Mouse (Mus musculus): ENCODE data around the gene Upf3a. TPM values are rescaled to one million over a fixed set of nuclear protein-coding genes. Genes with fewer than 3 reads are reported as not detected.

The Upf3a gene
- total RNA-seq, 1 experiment, result 34.2 TPM

DNA sequence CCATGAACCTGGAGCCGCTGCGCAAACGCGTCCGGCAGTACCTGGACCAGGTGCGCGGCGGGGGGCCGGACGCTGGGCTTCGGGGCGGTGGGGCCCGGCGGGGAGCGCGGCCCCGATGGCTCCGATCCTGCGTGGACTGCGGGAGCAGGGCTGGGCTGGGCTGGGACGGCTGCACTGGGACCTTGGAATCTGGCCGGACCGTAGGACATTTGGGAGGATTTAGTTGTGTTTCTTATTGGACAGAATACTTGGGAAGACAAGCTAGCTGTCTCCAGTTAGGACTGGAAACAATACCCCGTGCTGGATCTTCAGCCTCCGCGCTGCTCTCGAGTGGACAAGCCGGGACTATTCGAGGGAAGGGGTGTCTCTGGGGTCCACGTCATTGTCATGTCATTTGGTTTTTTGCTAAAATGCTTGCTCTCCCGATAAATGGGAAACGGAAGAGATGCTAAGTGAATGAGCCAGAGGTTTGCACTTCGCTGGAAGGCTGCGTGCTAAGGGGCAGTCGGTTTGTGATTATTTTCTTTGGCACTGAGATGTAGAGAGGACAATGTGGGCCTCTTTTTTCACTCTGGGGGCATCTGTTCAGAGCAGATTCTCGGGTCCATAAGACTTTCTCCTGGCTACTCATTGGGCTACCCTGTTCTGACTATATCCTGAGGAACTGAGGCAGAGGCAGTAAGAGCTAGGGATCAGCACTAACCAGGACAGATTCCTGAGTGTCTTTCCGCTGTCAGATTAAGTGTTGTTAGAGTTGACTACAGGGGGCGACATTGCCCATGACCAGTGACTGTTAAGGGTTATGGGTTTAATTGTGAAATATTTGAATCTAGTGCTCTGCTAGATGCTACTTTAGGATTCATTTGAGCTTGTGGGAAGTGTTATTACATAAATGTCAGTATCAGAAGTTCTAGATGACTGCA lies 27.3 kb upstream of the Upf3a start:
- Histone ChIP-seq H3K4me3 (ENCODE audit: insufficient read depth in 1 of 2, low read depth in 1 of 2, low read length in 2 of 2, poor library complexity in 1 of 2, severe bottlenecking in 1 of 2) (peak overlapping the region; percentile 81 to 94), H3K9ac (ENCODE audit: insufficient read depth, low read depth, low read length, poor library complexity, severe bottlenecking) (peak overlapping the region; percentile 82), H3K27ac (ENCODE audit: insufficient read depth, low read depth, low read length, poor library complexity, severe bottlenecking) (no peak overlapping the region), H3K4me1 (ENCODE audit: control insufficient read depth in 2 of 2, insufficient read depth in 2 of 2, low read length in 2 of 2, poor library complexity in 1 of 2) (peaks cover 2 to 4% of the 10 kb centered on the region in 2 experiments; a peak in 3 of 4 replicates), H3K36me3 (ENCODE audit: control insufficient read depth, insufficient read depth, low read length, poor library complexity, severe bottlenecking) (peaks cover 13% of the 10 kb centered on the region), H3K9me3 (ENCODE audit: control insufficient read depth, insufficient read depth, low read depth, low read length) (no peaks in the 10 kb centered on the region)
- peak; percentile 48 for DNase-seq (ENCODE audit: low read depth, low spot score)
- in situ Hi-C loops (cut with MboI; ENCODE audit: low sequenced_read_pairs in 2 of 2, unreplicated experiment in 2 of 2), result loop anchor here (10.0 to 25.0 kb wide), 2 partner anchors 203 to 346 kb away; partner anchors contain the start of gene Grk1 (in 1 of the 2)
- TF ChIP-seq HCFC1 (IDR thresholded peaks at IDR 0.05; ENCODE audit: borderline replicate concordance, insufficient read depth, low read length) (no peak), ZC3H11A (IDR thresholded peaks at IDR 0.05; ENCODE audit: borderline replicate concordance, low read depth, low read length) (no peak), ZNF384 (IDR thresholded peaks at IDR 0.05; ENCODE audit: low read depth, low read length) (no peak), MAFK (IDR thresholded peaks at IDR 0.05; ENCODE audit: insufficient read depth, low read depth, low read length) (no peak), CHD2 (IDR thresholded peaks at IDR 0.05; ENCODE audit: low read depth, low read length) (no peak)

DNA sequence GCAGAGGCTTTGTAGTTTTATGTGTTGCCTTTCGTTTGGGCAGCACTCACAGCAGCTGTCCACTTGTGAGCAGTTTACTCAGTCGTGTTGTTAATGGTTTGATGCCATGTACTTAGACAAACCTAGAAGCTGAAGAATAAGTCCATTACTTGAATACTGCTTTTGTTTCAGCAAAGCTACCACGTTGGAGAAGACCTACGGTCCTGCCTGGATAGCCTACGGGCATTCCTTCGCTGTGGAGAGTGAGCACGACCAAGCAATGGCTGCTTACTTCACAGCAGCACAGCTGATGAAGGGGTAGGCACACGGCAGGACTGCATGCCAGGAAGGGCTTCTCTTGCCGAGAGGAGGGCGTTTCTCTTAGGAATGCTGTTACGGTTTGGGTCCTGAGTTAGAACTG lies 16.2 kb upstream of the Upf3a start:
- in situ Hi-C loops (cut with MboI; ENCODE audit: low sequenced_read_pairs in 2 of 2, unreplicated experiment in 2 of 2), result loop anchor here in 1 of 2 experiments (25.0 kb wide), 1 partner anchor 357 kb away; the partner anchor contains the start of gene Grk1
- Histone ChIP-seq H3K4me1 (ENCODE audit: control insufficient read depth in 2 of 2, insufficient read depth in 2 of 2, low read length in 2 of 2, poor library complexity in 1 of 2) (no peaks in the 10 kb centered on the region), H3K9ac (ENCODE audit: insufficient read depth, low read depth, low read length, poor library complexity, severe bottlenecking) (no peak overlapping the region), H3K27ac (ENCODE audit: insufficient read depth, low read depth, low read length, poor library complexity, severe bottlenecking) (no peak overlapping the region), H3K36me3 (ENCODE audit: control insufficient read depth, insufficient read depth, low read length, poor library complexity, severe bottlenecking) (peaks cover 36% of the 10 kb centered on the region), H3K9me3 (ENCODE audit: control insufficient read depth, insufficient read depth, low read depth, low read length) (no peaks in the 10 kb centered on the region), H3K4me3 (ENCODE audit: insufficient read depth in 1 of 2, low read depth in 1 of 2, low read length in 2 of 2, poor library complexity in 1 of 2, severe bottlenecking in 1 of 2) (no peak overlapping the region)
- no peak for DNase-seq (ENCODE audit: low read depth, low spot score)
- TF ChIP-seq ZC3H11A (IDR thresholded peaks at IDR 0.05; ENCODE audit: borderline replicate concordance, low read depth, low read length) (no peak), CHD2 (IDR thresholded peaks at IDR 0.05; ENCODE audit: low read depth, low read length) (no peak), HCFC1 (IDR thresholded peaks at IDR 0.05; ENCODE audit: borderline replicate concordance, insufficient read depth, low read length) (no peak), MAFK (IDR thresholded peaks at IDR 0.05; ENCODE audit: insufficient read depth, low read depth, low read length) (no peak), ZNF384 (IDR thresholded peaks at IDR 0.05; ENCODE audit: low read depth, low read length) (no peak)

DNA sequence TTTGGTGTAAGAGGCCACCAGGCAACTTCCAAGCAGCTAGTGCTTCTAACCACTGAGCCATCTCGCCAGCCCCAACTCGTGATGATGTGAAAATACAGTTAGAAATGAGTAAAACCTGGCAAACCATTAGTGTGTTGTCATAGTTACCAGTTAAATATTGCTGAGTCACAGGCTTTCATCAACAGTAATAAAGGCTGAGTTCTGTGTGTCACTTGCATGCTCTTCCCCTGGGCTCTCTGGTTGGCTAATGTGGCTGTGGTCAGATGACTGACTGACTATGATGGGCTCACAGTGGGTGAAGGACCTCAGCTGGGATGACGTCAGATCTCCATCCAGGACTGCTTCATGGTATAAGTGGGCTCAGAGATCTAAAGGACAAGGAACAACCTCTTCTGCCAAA lies 4.9 kb upstream of the Upf3a start:
- H3K27ac ChIP-seq (ENCODE audit: insufficient read depth, low read depth, low read length, poor library complexity, severe bottlenecking), result no peak overlapping the region
- H3K4me3 ChIP-seq (ENCODE audit: insufficient read depth in 1 of 2, low read depth in 1 of 2, low read length in 2 of 2, poor library complexity in 1 of 2, severe bottlenecking in 1 of 2), result no peak overlapping the region
- H3K9ac ChIP-seq (ENCODE audit: insufficient read depth, low read depth, low read length, poor library complexity, severe bottlenecking), result no peak overlapping the region
- peaks cover 0 to 4% of the 10 kb centered on the region in 2 experiments; a peak in 1 of 4 replicates for H3K4me1 ChIP-seq (ENCODE audit: control insufficient read depth in 2 of 2, insufficient read depth in 2 of 2, low read length in 2 of 2, poor library complexity in 1 of 2)
- H3K36me3 ChIP-seq (ENCODE audit: control insufficient read depth, insufficient read depth, low read length, poor library complexity, severe bottlenecking), result peaks cover 27% of the 10 kb centered on the region
- TF ChIP-seq HCFC1 (IDR thresholded peaks at IDR 0.05; ENCODE audit: borderline replicate concordance, insufficient read depth, low read length) (no peak), MAFK (IDR thresholded peaks at IDR 0.05; ENCODE audit: insufficient read depth, low read depth, low read length) (0 out of 2 replicates have a peak, but pooled peaks have one; percentile 19), ZC3H11A (IDR thresholded peaks at IDR 0.05; ENCODE audit: borderline replicate concordance, low read depth, low read length) (no peak)
- DNase-seq (ENCODE audit: low read depth, low spot score), result no peak
- H3K9me3 ChIP-seq (ENCODE audit: control insufficient read depth, insufficient read depth, low read depth, low read length), result no peaks in the 10 kb centered on the region
- in situ Hi-C loops (cut with MboI; ENCODE audit: low sequenced_read_pairs in 2 of 2, unreplicated experiment in 2 of 2), result no loop called here

DNA sequence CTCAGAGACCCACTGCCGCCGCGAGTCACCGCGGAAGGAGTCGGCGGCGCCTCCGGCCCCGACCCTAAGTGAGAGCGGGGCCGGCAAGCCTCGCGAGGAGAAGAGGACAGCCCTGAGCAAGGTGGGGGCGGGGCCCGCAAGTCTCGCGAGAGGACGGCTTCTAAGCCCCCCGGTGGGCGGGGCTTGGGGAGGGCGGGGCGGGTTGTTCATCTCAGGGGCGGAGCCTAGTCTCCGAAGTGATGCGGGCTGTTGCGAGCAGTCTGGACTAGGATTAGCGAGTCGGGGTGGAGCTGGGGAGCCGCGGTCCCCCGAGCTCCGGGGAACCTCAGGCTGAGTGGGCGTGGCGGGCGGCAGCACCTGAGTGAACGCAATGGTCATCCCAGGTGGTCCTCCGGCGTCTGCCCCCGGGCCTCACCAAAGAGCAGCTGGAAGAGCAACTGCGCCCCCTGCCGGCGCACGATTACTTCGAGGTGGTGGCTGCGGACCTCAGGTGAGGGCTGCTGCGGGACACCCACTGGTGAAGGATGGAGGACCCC lies 417 bp downstream of the Upf3a start:
- Histone ChIP-seq H3K27ac (ENCODE audit: insufficient read depth, low read depth, low read length, poor library complexity, severe bottlenecking) (peak overlapping the region; percentile 96), H3K9me3 (ENCODE audit: control insufficient read depth, insufficient read depth, low read depth, low read length) (no peaks in the 10 kb centered on the region)
- in situ Hi-C loops (cut with MboI; ENCODE audit: low sequenced_read_pairs in 2 of 2, unreplicated experiment in 2 of 2), result no loop called here

More for the DNA sequence above, 417 bp downstream of the Upf3a start:
- peak; percentile 96 for DNase-seq (ENCODE audit: low read depth, low spot score)
- Histone ChIP-seq H3K4me1 (ENCODE audit: control insufficient read depth in 2 of 2, insufficient read depth in 2 of 2, low read length in 2 of 2, poor library complexity in 1 of 2) (peaks cover 2 to 5% of the 10 kb centered on the region in 2 experiments; a peak in 1 of 4 replicates), H3K36me3 (ENCODE audit: control insufficient read depth, insufficient read depth, low read length, poor library complexity, severe bottlenecking) (peaks cover 11% of the 10 kb centered on the region), H3K4me3 (ENCODE audit: insufficient read depth in 1 of 2, low read depth in 1 of 2, low read length in 2 of 2, poor library complexity in 1 of 2, severe bottlenecking in 1 of 2) (peak overlapping the region; percentile 83 to 88), H3K9ac (ENCODE audit: insufficient read depth, low read depth, low read length, poor library complexity, severe bottlenecking) (peak overlapping the region; percentile 98)
- TF ChIP-seq HCFC1 (IDR thresholded peaks at IDR 0.05; ENCODE audit: borderline replicate concordance, insufficient read depth, low read length) (0 out of 2 replicates have a peak, but pooled peaks have one; percentile 10), CHD2 (IDR thresholded peaks at IDR 0.05; ENCODE audit: low read depth, low read length) (peak; percentile 88), ZC3H11A (IDR thresholded peaks at IDR 0.05; ENCODE audit: borderline replicate concordance, low read depth, low read length) (0 out of 2 replicates have a peak, but pooled peaks have one; percentile 8), ZNF384 (IDR thresholded peaks at IDR 0.05; ENCODE audit: low read depth, low read length) (no peak), MAFK (IDR thresholded peaks at IDR 0.05; ENCODE audit: insufficient read depth, low read depth, low read length) (no peak)
